Mouse (Mus musculus) myocyte (in vitro differentiated cells): ENCODE data around the gene Cry2.

Source experiments
- MAX ChIP-seq: IDR thresholded peaks from one replicate; pipeline ENCODE4 v1.6.1; 2011; ENCODE audit warnings: low read depth, mild to moderate bottlenecking, control low read depth
- POLR2A ChIP-seq: IDR thresholded peaks from one replicate; pipeline ENCODE4 v1.6.1; 2011; ENCODE audit warnings: low read depth, mild to moderate bottlenecking, control low read depth, moderate library complexity; ENCODE audit not compliant: insufficient read length
- POLR2AphosphoS2 ChIP-seq: IDR thresholded peaks from one replicate; pipeline ENCODE4 v1.6.1; 2011; ENCODE audit warnings: low read depth, control low read depth; ENCODE audit not compliant: insufficient read length
- TCF3 ChIP-seq: IDR thresholded peaks from one replicate; pipeline ENCODE4 v1.6.1; 2011; ENCODE audit warnings: low read depth, control low read depth; ENCODE audit not compliant: insufficient read length
- USF1 ChIP-seq: IDR thresholded peaks from one replicate; pipeline ENCODE4 v1.6.1; 2011; ENCODE audit warnings: low read depth, mild to moderate bottlenecking, control low read depth, moderate library complexity

GRCm38 (mm10) chr2:92459141-92459920 is 25.5 kb upstream of the Cry2 start:
- peak; percentile 95 for TF ChIP-seq POLR2A
- peak; percentile 86 for TF ChIP-seq POLR2AphosphoS2
- TF ChIP-seq MAX, result no peak
- no peak for TF ChIP-seq TCF3
- TF ChIP-seq USF1, result no peak
